Mouse (Mus musculus) ES-Bruce4 (cell line): ENCODE data around the gene Magi1.

Source experiments
- EP300 ChIP-seq: IDR thresholded peaks from 2 replicates; pipeline ENCODE4 v1.6.1; 2011; ENCODE audit warnings: low read depth, low read length; ENCODE audit not compliant: insufficient read depth
- POLR2A ChIP-seq: IDR thresholded peaks from one replicate; pipeline ENCODE4 v1.8.1; 2011; ENCODE audit warnings: low read length; ENCODE audit not compliant: insufficient read depth

DNA sequence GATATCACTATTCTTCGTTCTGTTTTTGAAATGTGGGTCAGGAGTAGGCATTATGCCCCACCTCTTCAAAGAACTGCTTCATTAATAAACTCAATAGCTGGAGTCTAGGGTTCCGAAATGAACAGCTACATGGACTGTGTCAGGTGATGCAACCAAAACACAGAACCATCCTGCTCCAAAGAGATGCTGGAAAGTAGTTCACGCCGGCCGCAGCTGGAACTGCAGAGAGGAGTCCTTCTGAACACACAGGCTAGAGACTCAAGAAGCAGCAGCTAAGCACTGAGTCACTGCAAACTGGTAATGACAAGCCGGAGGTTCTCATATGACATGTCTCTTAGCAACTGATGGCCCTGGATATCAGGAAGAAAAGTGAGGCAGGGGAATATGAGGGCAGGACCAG is 57.5 kb downstream of the Magi1 start:
- TF ChIP-seq POLR2A (no peak), EP300 (no peak)
